Mouse (Mus musculus) CH12.LX (cell line): Measurements from ENCODE around the gene D130043K22Rik. TPM values are rescaled to one million over a fixed set of nuclear protein-coding genes. Genes with fewer than 3 reads are reported as not detected.

Source experiments
- DNase-seq: peaks from one replicate; pipeline ENCODE4 v3.0.0-alpha.2; 2013; ENCODE audit errors: extremely low read depth
- H3K27ac ChIP-seq: 2 replicates; pipeline ENCODE4 v1.5.1; 2012; ENCODE audit warnings: low read depth, mild to moderate bottlenecking, control low read depth, moderate library complexity; ENCODE audit not compliant: insufficient read depth
- H3K27me3 ChIP-seq: replicated peaks from 2 replicates; pipeline ENCODE3; 2012; ENCODE audit warnings: inconsistent platforms
- H3K36me3 ChIP-seq, 2 experiments: replicated peaks in 1 of 2; 2 replicates each; pipeline versions ENCODE3 to v1.6.1; 2012; ENCODE audit warnings: inconsistent platforms in 1 of 2, low read length in 1 of 2, mild to moderate bottlenecking in 1 of 2, mixed read lengths in 1 of 2, moderate library complexity in 1 of 2; ENCODE audit not compliant: control insufficient read depth in 1 of 2, insufficient read depth in 1 of 2
- H3K4me1 ChIP-seq, 2 experiments: 2 replicates each; pipeline ENCODE4 v1.6.1; 2012; ENCODE audit warnings: inconsistent platforms in 1 of 2, moderate library complexity in 1 of 2; ENCODE audit not compliant: insufficient read depth in 2 of 2, control insufficient read depth in 1 of 2
- H3K4me2 ChIP-seq: 2 replicates; pipeline ENCODE4 v1.6.1; 2012; ENCODE audit warnings: low read depth, mild to moderate bottlenecking, control low read depth; ENCODE audit not compliant: poor library complexity, insufficient read depth, severe bottlenecking
- H3K4me3 ChIP-seq, 3 experiments: fragments of 150-350 bp in 1 of 3; sonication (generic) in 1 of 3; replicated peaks in 1 of 3; 2 replicates each; pipeline versions ENCODE3 to v1.5.1; 2011 to 2012; ENCODE audit warnings: low read depth in 2 of 3, low read length in 2 of 3, mild to moderate bottlenecking in 2 of 3, moderate library complexity in 2 of 3, control low read depth in 1 of 3, improper control_type of control experiment in 1 of 3, inconsistent platforms in 1 of 3, mixed read lengths in 1 of 3; ENCODE audit not compliant: poor library complexity in 1 of 3
- H3K79me2 ChIP-seq: replicated peaks from 2 replicates; pipeline ENCODE4 v1.6.1; 2012; ENCODE audit warnings: mild to moderate bottlenecking, moderate library complexity; ENCODE audit not compliant: control insufficient read depth, poor library complexity, insufficient read depth, severe bottlenecking; ENCODE audit errors: extremely low read depth
- H3K9ac ChIP-seq: 2 replicates; pipeline ENCODE4 v1.6.1; 2012; ENCODE audit warnings: low read depth, mild to moderate bottlenecking, control low read depth, moderate library complexity; ENCODE audit not compliant: insufficient read depth
- H3K9me3 ChIP-seq: replicated peaks from 2 replicates; pipeline ENCODE3; 2012; ENCODE audit warnings: low read length, inconsistent platforms, mixed read lengths
- BHLHE40 ChIP-seq: IDR thresholded peaks from 2 replicates; pipeline ENCODE4 v1.6.1; 2011; ENCODE audit warnings: mild to moderate bottlenecking, low read depth, low read length, improper control_type of control experiment
- CHD1 ChIP-seq: IDR thresholded peaks from 2 replicates; pipeline ENCODE4 v1.6.1; 2012; ENCODE audit warnings: low read depth, low read length, improper control_type of control experiment, inconsistent platforms
- CHD2 ChIP-seq: IDR thresholded peaks from 2 replicates; pipeline ENCODE4 v1.6.1; 2011; ENCODE audit warnings: low read length, improper control_type of control experiment
- CTCF ChIP-seq, 2 experiments: IDR thresholded peaks in 1 of 2; conservative IDR thresholded peaks in 1 of 2; 2 replicates each; pipeline ENCODE4 v1.5.1; 2011 to 2012; ENCODE audit warnings: low read depth in 2 of 2, low read length in 2 of 2, improper control_type of control experiment in 1 of 2, inconsistent platforms in 1 of 2, mild to moderate bottlenecking in 1 of 2, moderate library complexity in 1 of 2
- ELF1 ChIP-seq: IDR thresholded peaks from 2 replicates; pipeline ENCODE4 v1.6.1; 2014; ENCODE audit warnings: low read depth, mild to moderate bottlenecking, inconsistent platforms, low read length, improper control_type of control experiment
- EP300 ChIP-seq: IDR thresholded peaks from 2 replicates; pipeline ENCODE4 v1.6.1; 2011; ENCODE audit warnings: low read length, improper control_type of control experiment
- ETS1 ChIP-seq: conservative IDR thresholded peaks from 2 replicates; pipeline ENCODE4 v1.6.1; 2012; ENCODE audit warnings: low read depth, mild to moderate bottlenecking, inconsistent platforms, low read length, improper control_type of control experiment, moderate library complexity
- GABPA ChIP-seq: IDR thresholded peaks from 2 replicates; pipeline ENCODE4 v1.6.1; 2012; ENCODE audit warnings: low read depth, low read length, improper control_type of control experiment, inconsistent platforms; ENCODE audit not compliant: insufficient replicate concordance
- IRF4 ChIP-seq: IDR thresholded peaks from 2 replicates; pipeline ENCODE4 v1.6.1; 2014; ENCODE audit warnings: low read depth, mild to moderate bottlenecking, inconsistent platforms, low read length, improper control_type of control experiment
- JUND ChIP-seq: conservative IDR thresholded peaks from 2 replicates; pipeline ENCODE4 v1.6.1; 2011; ENCODE audit warnings: low read depth, low read length, improper control_type of control experiment
- KAT2A ChIP-seq: IDR thresholded peaks from 2 replicates; pipeline ENCODE4 v1.6.1; 2012; ENCODE audit warnings: low read length, improper control_type of control experiment, inconsistent platforms; ENCODE audit not compliant: insufficient replicate concordance
- MAFK ChIP-seq: IDR thresholded peaks from 2 replicates; pipeline ENCODE4 v1.6.1; 2011; ENCODE audit warnings: low read length, improper control_type of control experiment; ENCODE audit not compliant: insufficient replicate concordance
- MAX ChIP-seq: IDR thresholded peaks from 2 replicates; pipeline ENCODE4 v1.6.1; 2011; ENCODE audit warnings: low read length, improper control_type of control experiment
- MAZ ChIP-seq: IDR thresholded peaks from 2 replicates; pipeline ENCODE4 v1.6.1; 2012; ENCODE audit warnings: low read depth, mild to moderate bottlenecking, inconsistent platforms, low read length, improper control_type of control experiment, moderate library complexity
- MXI1 ChIP-seq: IDR thresholded peaks from 2 replicates; pipeline ENCODE4 v1.6.1; 2011; ENCODE audit warnings: mild to moderate bottlenecking, low read depth, low read length, improper control_type of control experiment
- MYC ChIP-seq: IDR thresholded peaks from 2 replicates; pipeline ENCODE4 v1.6.1; 2011; ENCODE audit warnings: low read depth, mild to moderate bottlenecking, improper control_type of control experiment, low read length
- PAX5 ChIP-seq: IDR thresholded peaks from 2 replicates; pipeline ENCODE4 v1.6.1; 2012; ENCODE audit warnings: low read length, inconsistent platforms, mixed read lengths
- POLR2AphosphoS2 ChIP-seq: IDR thresholded peaks from 2 replicates; pipeline ENCODE4 v1.6.1; 2011; ENCODE audit warnings: low read depth, low read length, improper control_type of control experiment
- RAD21 ChIP-seq: IDR thresholded peaks from 2 replicates; pipeline ENCODE4 v1.6.1; 2011; ENCODE audit warnings: low read depth, mild to moderate bottlenecking, low read length, improper control_type of control experiment, moderate library complexity
- RCOR1 ChIP-seq: conservative IDR thresholded peaks from 2 replicates; pipeline ENCODE4 v1.6.1; 2012; ENCODE audit warnings: low read depth, mild to moderate bottlenecking, inconsistent platforms, low read length, improper control_type of control experiment
- USF1 ChIP-seq: IDR thresholded peaks from 2 replicates; pipeline ENCODE4 v1.6.1; 2014; ENCODE audit warnings: low read depth, mild to moderate bottlenecking, inconsistent platforms, low read length, improper control_type of control experiment
- USF2 ChIP-seq: conservative IDR thresholded peaks from 2 replicates; pipeline ENCODE4 v1.6.1; 2011; ENCODE audit warnings: low read depth, low read length, improper control_type of control experiment
- ZC3H11A ChIP-seq: IDR thresholded peaks from 2 replicates; pipeline ENCODE4 v1.6.1; 2012; ENCODE audit warnings: low read depth, mild to moderate bottlenecking, inconsistent platforms, low read length, improper control_type of control experiment
- ZMIZ1 ChIP-seq: IDR thresholded peaks from 2 replicates; pipeline ENCODE4 v1.6.1; 2012; ENCODE audit warnings: low read depth, mild to moderate bottlenecking, inconsistent platforms, low read length, improper control_type of control experiment
- ZNF384 ChIP-seq: IDR thresholded peaks from 2 replicates; pipeline ENCODE4 v1.6.1; 2012; ENCODE audit warnings: low read depth, low read length, improper control_type of control experiment, inconsistent platforms
- dilution Hi-C: fragments of 300-500 bp; cut with MboI; formaldehyde crosslinking; loops from 2 replicates; pipeline ENCODE4 v1.14.3; 2020; ENCODE audit warnings: low sequenced_read_pairs; ENCODE audit not compliant: extremely low pct_unique_long_range_greater_than_20kb, extremely low pct_ligation_motif_present
- in situ Hi-C: fragments of 300-500 bp; cut with MboI; formaldehyde crosslinking; loops from 3 replicates; pipeline ENCODE4 v1.14.3; 2019; ENCODE audit warnings: low sequenced_read_pairs, low pct_ligation_motif_present, low pct_unique_long_range_greater_than_20kb, mixed read lengths
- polyA plus RNA-seq: library from polyadenylated mRNA; unstranded; fragments of >175 nt; gene quantifications from 2 replicates; pipeline ENCODE4 v1.2.1, GENCODE M21; 2012; ENCODE audit warnings: low read depth; ENCODE audit not compliant: insufficient read length
- total RNA-seq, 2 experiments: library from RNA; depleted of rRNA; stranded (reverse); fragments of 300-350 nt in 1 of 2; fragments of >200 nt in 1 of 2; gene quantifications; 2 replicates each; pipeline ENCODE4 v1.2.3; 2012 to 2014

D130043K22Rik gene
- total and polyA plus RNA-seq, 3 experiments = 0.04 to 0.25 (median 0.05) TPM

GRCm38 (mm10) chr13:24892516-24892915 is 47.6 kb downstream of the D130043K22Rik start:
- dilution Hi-C loops (no loop called here), in situ Hi-C loops (no loop called here)
- Histone ChIP-seq H3K27me3 (no peaks in the 10 kb centered on the region), H3K4me1 (no peaks in the 10 kb centered on the region), H3K36me3 (no peaks in the 10 kb centered on the region), H3K9me3 (no peaks in the 10 kb centered on the region), H3K9ac (no peak overlapping the region), H3K79me2 (no peaks in the 10 kb centered on the region), H3K27ac (no peak overlapping the region), H3K4me3 (no peak overlapping the region), H3K4me2 (no peak overlapping the region)
- DNase-seq = no peak
- TF ChIP-seq POLR2AphosphoS2 = no peak
- TF ChIP-seq CHD2 = no peak
- no peak for TF ChIP-seq CHD1
- no peak for TF ChIP-seq JUND
- no peak for TF ChIP-seq ZNF384
- TF ChIP-seq MAFK = no peak
- TF ChIP-seq KAT2A = no peak
- TF ChIP-seq CTCF (conservative IDR thresholded peaks at IDR 0.05 in 1 of 2, IDR thresholded peaks at IDR 0.05 in 1 of 2; ENCODE audit: low read depth in 2 of 2, low read length in 2 of 2) = no peak
- TF ChIP-seq MYC = no peak
- TF ChIP-seq ETS1 = no peak
- no peak for TF ChIP-seq GABPA
- no peak for TF ChIP-seq MAZ
- TF ChIP-seq USF1 = no peak
- no peak for TF ChIP-seq EP300
- TF ChIP-seq ELF1 = no peak
- TF ChIP-seq BHLHE40 = no peak
- no peak for TF ChIP-seq IRF4

GRCm38 (mm10) chr13:24893880-24894279 is 48.9 kb downstream of the D130043K22Rik start:
- in situ Hi-C loops = no loop called here
- H3K36me3 ChIP-seq = no peaks in the 10 kb centered on the region
- H3K27me3 ChIP-seq = no peaks in the 10 kb centered on the region
- no peaks in the 10 kb centered on the region for H3K9me3 ChIP-seq
- no peak overlapping the region for H3K4me2 ChIP-seq
- TF ChIP-seq POLR2AphosphoS2 (no peak), ZMIZ1 (no peak), CHD1 (no peak), RAD21 (no peak), RCOR1 (no peak), USF2 (no peak), ZC3H11A (no peak), KAT2A (no peak), PAX5 (no peak), MAX (no peak), BHLHE40 (no peak), CHD2 (no peak), USF1 (no peak), GABPA (no peak), IRF4 (no peak), MYC (no peak), CTCF (conservative IDR thresholded peaks at IDR 0.05 in 1 of 2, IDR thresholded peaks at IDR 0.05 in 1 of 2; ENCODE audit: low read depth in 2 of 2, low read length in 2 of 2) (no peak), MXI1 (no peak)
- TF ChIP-seq, all 38 proteins: peak for 0
- Histone ChIP-seq H3K27ac (no peak overlapping the region), H3K4me3 (no peak overlapping the region), H3K79me2 (no peaks in the 10 kb centered on the region), H3K4me1 (no peaks in the 10 kb centered on the region), H3K9ac (no peak overlapping the region)
- DNase-seq = no peak
- dilution Hi-C loops = no loop called here
